In genomic region chr11:85523646-85524045, GRCm38 (mm10) we compare ENCODE assay signal across 8 mouse cellular contexts.
A peak's percentile ranks its signal among the peaks of the same experiment; 100 is the strongest.
DNase-seq lines count a peak whose midpoint lies in the region; ATAC-seq and TF ChIP-seq lines count a peak whose summit lies in the region.

No protein-coding gene starts in this region.

- peaks cover 8% of the 10 kb centered on the region for H3K27me3 ChIP-seq in hindbrain, embryonic 11.5 days (ENCODE audit: control insufficient read depth, insufficient read depth, low read length)
- no peaks in the 10 kb centered on the region for H3K27me3 ChIP-seq in liver, adult 2 months (ENCODE audit: control insufficient read depth, insufficient read depth, low read length)
- peaks cover 27% of the 10 kb centered on the region for H3K27me3 ChIP-seq in neural tube, embryonic 13.5 days

- no peak overlapping the region for H3K4me3 ChIP-seq in hindbrain, embryonic 11.5 days (ENCODE audit: low read depth, low read length)
- no peak overlapping the region for H3K4me3 ChIP-seq in liver, adult 2 months (ENCODE audit: insufficient read depth, low read depth, low read length)
- no peak overlapping the region for H3K4me3 ChIP-seq in neural tube, embryonic 13.5 days

- H3K4me2 ChIP-seq in hindbrain, embryonic 11.5 days (replicated peaks; ENCODE audit: low read depth, low read length), result no peak overlapping the region
- H3K4me2 ChIP-seq in neural tube, embryonic 13.5 days, result peak overlapping the region; percentile 62

- H3K79me2 ChIP-seq in liver, adult 2 months (ENCODE audit: control insufficient read depth, insufficient read depth, low read length), result no peaks in the 10 kb centered on the region

- WGBS in hindbrain, embryonic 11.5 days, result 9% methylated on average over 6 of the region's 6 CpGs
- 71% methylated on average over 6 of the region's 6 CpGs for WGBS in liver, adult 2 months
- WGBS in neural tube, embryonic 13.5 days, result 21% methylated on average over 6 of the region's 6 CpGs

- H3K4me1 ChIP-seq in hindbrain, embryonic 11.5 days (replicated peaks; ENCODE audit: control insufficient read depth, insufficient read depth, low read length), result peaks cover 10% of the 10 kb centered on the region
- peaks cover 2% of the 10 kb centered on the region; the same call in 1 of the 2 replicates for H3K4me1 ChIP-seq in liver, adult 2 months (ENCODE audit: control insufficient read depth, insufficient read depth, low read length)
- H3K4me1 ChIP-seq in neural tube, embryonic 13.5 days (replicated peaks), result peaks cover 43% of the 10 kb centered on the region

- no peaks in the 10 kb centered on the region for H3K36me3 ChIP-seq in hindbrain, embryonic 11.5 days (ENCODE audit: control insufficient read depth, insufficient read depth, low read length)
- no peaks in the 10 kb centered on the region for H3K36me3 ChIP-seq in liver, adult 2 months (ENCODE audit: control insufficient read depth, insufficient read depth, low read length)
- no peaks in the 10 kb centered on the region for H3K36me3 ChIP-seq in neural tube, embryonic 13.5 days

- 0 out of 2 replicates have a peak overlapping the region, but pooled peaks have one; percentile 13 for H3K27ac ChIP-seq in hindbrain, embryonic 11.5 days (ENCODE audit: low read depth, low read length)
- H3K27ac ChIP-seq in liver, adult 2 months (replicated peaks; ENCODE audit: insufficient read depth, low read depth, low read length), result peak overlapping the region; percentile 29
- H3K27ac ChIP-seq in neural tube, embryonic 13.5 days (replicated peaks), result no peak overlapping the region

- no peaks in the 10 kb centered on the region for H3K9me3 ChIP-seq in hindbrain, embryonic 11.5 days (ENCODE audit: control insufficient read depth, low read length)
- no peaks in the 10 kb centered on the region for H3K9me3 ChIP-seq in neural tube, embryonic 13.5 days

- no peak overlapping the region for H3K9ac ChIP-seq in hindbrain, embryonic 11.5 days (ENCODE audit: low read depth, low read length)
- no peak overlapping the region for H3K9ac ChIP-seq in liver, adult 2 months (ENCODE audit: low read depth, low read length)
- no peak overlapping the region for H3K9ac ChIP-seq in neural tube, embryonic 13.5 days

- ATAC-seq in hindbrain, embryonic 11.5 days (ENCODE audit: low FRiP score), result no peak; the same call in 1 of the 2 replicates
- ATAC-seq in neural tube, embryonic 13.5 days (ENCODE audit: low read depth), result no peak

- no peak for TF ChIP-seq POLR2A in liver, adult 2 months (IDR thresholded peaks at IDR 0.05; ENCODE audit: extremely low read depth, insufficient read depth, low read length)

- intact Hi-C loops in left cerebral cortex, postnatal 36 days (cut with DNase I), result loop anchor here (5.0 kb wide), 1 partner anchor 319 kb away; no protein-coding TSS in a partner anchor

- TF ChIP-seq CTCF in liver, adult 2 months (IDR thresholded peaks at IDR 0.05; ENCODE audit: low read depth, low read length), result no peak

- DNase-seq in Muller cell, postnatal 12 days (ENCODE audit: inconsistent ontology term), result peak; percentile 64
- DNase-seq in embryo, embryonic 10 days (ENCODE audit: low spot score), result peak; percentile 65
- peak; percentile 38 for DNase-seq in hindbrain, embryonic 11.5 days (ENCODE audit: low spot score)
- peak; percentile 24 for DNase-seq in liver, adult 2 months (ENCODE audit: extremely low read depth, low read depth, low spot score)
- no peak for DNase-seq in left cerebral cortex, postnatal 36 days (ENCODE audit: low spot score in 2 of 2)
- no peak for DNase-seq in frontal cortex, postnatal 10 days (ENCODE audit: low spot score in 2 of 2)
- no peak for DNase-seq in B cell, adult 2 months

Comparison
In these comparisons a context has a peak if more than half of its experiments do, and no peak if none do; other contexts are left out.
1. DNase-seq: peak in Muller cell, postnatal 12 days (single experiment), embryo, embryonic 10 days (single experiment), hindbrain, embryonic 11.5 days (single experiment) and liver, adult 2 months (single experiment); none in left cerebral cortex, postnatal 36 days (0 of 2), frontal cortex, postnatal 10 days (0 of 2) and B cell, adult 2 months (0 of 2).